Mouse (Mus musculus): ENCODE data around the gene Krtap3-1. TPM values are rescaled to one million over a fixed set of nuclear protein-coding genes. Genes with fewer than 3 reads are reported as not detected.

Gene Krtap3-1
- polyA plus RNA-seq, 1 experiment from 2014 or later, result not detected

DNA sequence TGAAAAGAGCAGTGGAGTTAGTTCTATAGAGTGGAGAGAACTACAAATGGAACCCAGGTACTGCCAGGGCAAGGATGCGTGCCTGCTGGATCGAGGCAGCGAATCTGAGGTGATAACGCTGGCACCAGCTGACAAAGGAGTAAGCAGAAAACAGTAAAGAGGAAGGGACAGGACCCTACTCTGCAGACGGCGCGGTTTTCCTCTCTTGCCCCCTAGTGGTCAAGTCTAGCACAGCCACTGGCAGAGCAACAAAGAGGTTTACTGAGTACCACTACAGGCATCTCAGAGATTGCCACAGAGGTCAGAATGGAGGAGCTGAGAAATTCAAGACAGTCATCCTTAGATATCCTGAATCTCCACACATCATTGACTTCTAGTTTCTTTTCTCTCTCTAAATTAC, 7.7 kb upstream of the Krtap3-1 start:
- peak overlapping the region; percentile 49 for H3K4me2 ChIP-seq (replicated peaks)
- no peaks in the 10 kb centered on the region for H3K27me3 ChIP-seq
- H3K36me3 ChIP-seq, result no peaks in the 10 kb centered on the region
- H3K9me3 ChIP-seq, result no peaks in the 10 kb centered on the region
- under 1% methylated on average over 7 of the region's 7 CpGs for WGBS
- 0 out of 2 replicates have a peak, but pooled peaks have one; percentile 44 for ATAC-seq (ENCODE audit: low FRiP score, low read depth)
- H3K9ac ChIP-seq, result no peak overlapping the region; the same call in 1 of the 2 replicates
- peak overlapping the region; percentile 16; the same call in 1 of the 2 replicates for H3K4me3 ChIP-seq
- H3K27ac ChIP-seq, result no peak overlapping the region
- no peaks in the 10 kb centered on the region for H3K4me1 ChIP-seq

DNA sequence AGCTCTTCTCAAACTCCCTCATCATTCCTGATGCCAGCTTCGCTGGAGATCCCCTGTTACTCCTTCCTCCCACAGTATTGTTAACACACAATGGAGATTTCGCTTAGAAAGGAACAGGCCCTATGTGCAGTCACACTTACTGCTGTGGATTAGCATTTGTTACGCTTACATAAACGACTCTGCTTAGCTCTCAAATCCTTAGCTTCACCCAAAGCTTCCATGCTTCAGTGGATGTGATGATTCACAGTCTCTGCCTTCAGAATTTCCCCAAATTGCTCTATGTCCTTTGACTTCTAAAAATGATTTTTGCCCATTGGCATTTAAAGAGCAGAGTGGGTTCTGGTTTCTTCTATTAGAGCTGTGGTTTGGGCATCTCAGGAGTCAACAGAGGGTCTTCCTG, 6.7 kb upstream of the Krtap3-1 start:
- H3K27ac ChIP-seq, result no peak overlapping the region
- 73% methylated on average over 4 of the region's 4 CpGs for WGBS

GRCm38 (mm10) chr11:99562580-99562979, 3.9 kb downstream of the Krtap3-1 start:
- H3K4me2 ChIP-seq (replicated peaks), result no peak overlapping the region
- no peaks in the 10 kb centered on the region for H3K4me1 ChIP-seq
- no peaks in the 10 kb centered on the region for H3K9me3 ChIP-seq
- no peak for ATAC-seq (ENCODE audit: low FRiP score, low read depth)
- H3K36me3 ChIP-seq, result no peaks in the 10 kb centered on the region
- no peak overlapping the region for H3K27ac ChIP-seq
- H3K9ac ChIP-seq, result no peak overlapping the region
- H3K27me3 ChIP-seq, result no peaks in the 10 kb centered on the region
- H3K4me3 ChIP-seq, result no peak overlapping the region
- 85% methylated on average over 6 of the region's 6 CpGs for WGBS

More for the DNA sequence above, 6.7 kb upstream of the Krtap3-1 start:
- ATAC-seq (ENCODE audit: low FRiP score, low read depth), result no peak
- Histone ChIP-seq H3K4me3 (no peak overlapping the region), H3K4me2 (replicated peaks) (no peak overlapping the region), H3K4me1 (no peaks in the 10 kb centered on the region), H3K9me3 (no peaks in the 10 kb centered on the region), H3K27me3 (no peaks in the 10 kb centered on the region), H3K9ac (no peak overlapping the region), H3K36me3 (no peaks in the 10 kb centered on the region)

GRCm38 (mm10) chr11:99559366-99559765, 7.1 kb downstream of the Krtap3-1 start, which contains the start of gene Gm11939:
TSS of gene Gm11939 (minus strand) at chr11:99559466.
- H3K9ac ChIP-seq, result no peak within 1 kb of the TSS
- ATAC-seq (ENCODE audit: low FRiP score, low read depth), result no peak
- no peak within 1 kb of the TSS for H3K27ac ChIP-seq
- H3K27me3 ChIP-seq, result no peaks in the 10 kb centered on the region
- WGBS, result 91% methylated on average over 9 of the region's 9 CpGs
- H3K4me3 ChIP-seq, result no peak within 1 kb of the TSS
- H3K4me2 ChIP-seq (replicated peaks), result no peak within 1 kb of the TSS
- H3K4me1 ChIP-seq, result no peaks in the 10 kb centered on the region
- H3K36me3 ChIP-seq, result no peaks in the 10 kb centered on the region
- H3K9me3 ChIP-seq, result no peaks in the 10 kb centered on the region

GRCm38 (mm10) chr11:99557976-99558745, 8.3 kb downstream of the Krtap3-1 start:
- Histone ChIP-seq H3K9me3 (no peaks in the 10 kb centered on the region), H3K27ac (no peak overlapping the region), H3K36me3 (no peaks in the 10 kb centered on the region), H3K4me3 (no peak overlapping the region), H3K4me2 (replicated peaks) (no peak overlapping the region), H3K4me1 (no peaks in the 10 kb centered on the region), H3K27me3 (no peaks in the 10 kb centered on the region), H3K9ac (no peak overlapping the region)
- WGBS, result 90% methylated on average over 3 of the region's 3 CpGs
- no peak for ATAC-seq (ENCODE audit: low FRiP score, low read depth)

DNA sequence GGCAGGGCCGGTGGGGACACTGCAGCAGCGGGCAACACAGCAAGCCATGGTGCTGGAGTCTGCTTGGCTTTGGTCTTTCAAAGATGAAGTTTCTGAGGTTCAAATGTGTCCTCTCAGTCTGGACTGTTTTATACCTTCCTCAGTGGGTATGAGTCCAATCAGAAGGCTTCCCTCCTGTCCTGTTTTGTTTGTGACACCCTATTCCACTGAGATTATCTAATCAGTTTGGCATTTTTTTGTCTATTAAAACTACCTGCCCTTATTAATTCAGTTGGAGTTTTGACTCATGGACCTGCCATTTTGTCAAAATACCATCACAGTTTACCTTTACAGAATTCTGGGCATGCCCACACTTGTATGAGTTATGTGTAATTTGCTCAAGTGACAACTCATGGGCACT, 9.7 kb downstream of the Krtap3-1 start, which contains the start of gene Krtap3-2:
TSS of gene Krtap3-2 (minus strand) at position 101 of the 400 bp plus-strand sequence.
- Histone ChIP-seq H3K9ac (no peak within 1 kb of the TSS), H3K4me2 (replicated peaks) (no peak within 1 kb of the TSS), H3K9me3 (no peaks in the 10 kb centered on the region), H3K4me1 (no peaks in the 10 kb centered on the region), H3K27ac (no peak within 1 kb of the TSS), H3K27me3 (no peaks in the 10 kb centered on the region), H3K36me3 (no peaks in the 10 kb centered on the region), H3K4me3 (no peak within 1 kb of the TSS)
- ATAC-seq (ENCODE audit: low FRiP score, low read depth), result no peak
- WGBS, result 71% methylated on average over 2 of the region's 2 CpGs

DNA sequence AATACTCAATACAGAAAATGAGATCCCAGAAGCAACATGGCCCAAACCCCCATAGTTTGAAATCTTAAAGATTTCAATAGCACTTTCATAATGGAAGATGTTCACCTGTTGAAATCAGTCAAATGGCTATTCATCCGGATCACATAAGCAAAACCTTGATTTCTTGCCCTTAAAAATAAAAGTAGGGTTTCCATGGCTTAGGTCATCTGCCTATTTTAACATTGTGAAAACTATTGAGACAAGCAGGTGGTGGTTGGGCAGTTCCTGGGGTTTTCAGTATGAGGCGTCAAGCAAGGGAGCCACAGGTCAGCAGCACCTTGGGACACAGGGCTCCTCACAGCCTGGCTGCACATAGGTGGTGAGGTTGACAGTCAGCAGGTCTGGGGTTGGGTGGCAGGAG, 10.2 kb downstream of the Krtap3-1 start:
- ATAC-seq (ENCODE audit: low FRiP score, low read depth), result no peak
- Histone ChIP-seq H3K4me1 (no peaks in the 10 kb centered on the region), H3K9ac (no peak overlapping the region), H3K27ac (no peak overlapping the region), H3K4me2 (replicated peaks) (no peak overlapping the region), H3K27me3 (no peaks in the 10 kb centered on the region), H3K36me3 (no peaks in the 10 kb centered on the region), H3K4me3 (no peak overlapping the region), H3K9me3 (no peaks in the 10 kb centered on the region)
- 89% methylated on average over 2 of the region's 2 CpGs for WGBS

- no peak within 1 kb of the TSS for H3K9ac ChIP-seq
- 33% methylated on average over 4 of the region's 4 CpGs for whole genome bisulfite sequencing
- H3K27me3 ChIP-seq, result no peaks in the 10 kb centered on the region
- no peaks in the 10 kb centered on the region for H3K36me3 ChIP-seq
- no peak within 1 kb of the TSS for H3K4me3 ChIP-seq
- no peaks in the 10 kb centered on the region for H3K9me3 ChIP-seq
- H3K4me1 ChIP-seq, result no peaks in the 10 kb centered on the region
- H3K4me2 ChIP-seq (replicated peaks), result no peak within 1 kb of the TSS
- ATAC-seq (ENCODE audit: low FRiP score, low read depth), result no peak
- H3K27ac ChIP-seq, result no peak within 1 kb of the TSS
Observed at GRCm38 (mm10) chr11:99550765-99551164, 15.7 kb downstream of the Krtap3-1 start, which contains the start of gene Krtap3-3. TSS of gene Krtap3-3 (minus strand) at chr11:99550865.

- H3K9ac ChIP-seq, result no peak overlapping the region
- H3K27me3 ChIP-seq, result no peaks in the 10 kb centered on the region
- H3K4me1 ChIP-seq, result no peaks in the 10 kb centered on the region
- no peak overlapping the region for H3K27ac ChIP-seq
- no peak for ATAC-seq (ENCODE audit: low FRiP score, low read depth)
- H3K4me2 ChIP-seq (replicated peaks), result no peak overlapping the region
- no peaks in the 10 kb centered on the region for H3K9me3 ChIP-seq
- no peaks in the 10 kb centered on the region for H3K36me3 ChIP-seq
- no peak overlapping the region for H3K4me3 ChIP-seq
Observed at GRCm38 (mm10) chr11:99547892-99548291, 18.5 kb downstream of the Krtap3-1 start.

- Histone ChIP-seq H3K4me1 (peaks cover 6% of the 10 kb centered on the region), H3K4me3 (no peak overlapping the region), H3K36me3 (no peaks in the 10 kb centered on the region), H3K27ac (no peak overlapping the region), H3K27me3 (no peaks in the 10 kb centered on the region), H3K9me3 (no peaks in the 10 kb centered on the region), H3K9ac (no peak overlapping the region; the same call in 1 of the 2 replicates), H3K4me2 (replicated peaks) (no peak overlapping the region)
- 65% methylated on average over 9 of the region's 9 CpGs for WGBS
- ATAC-seq (ENCODE audit: low FRiP score, low read depth), result 0 out of 2 replicates have a peak, but pooled peaks have one; percentile 24
Observed at GRCm38 (mm10) chr11:99539721-99540120, 26.7 kb downstream of the Krtap3-1 start.

DNA sequence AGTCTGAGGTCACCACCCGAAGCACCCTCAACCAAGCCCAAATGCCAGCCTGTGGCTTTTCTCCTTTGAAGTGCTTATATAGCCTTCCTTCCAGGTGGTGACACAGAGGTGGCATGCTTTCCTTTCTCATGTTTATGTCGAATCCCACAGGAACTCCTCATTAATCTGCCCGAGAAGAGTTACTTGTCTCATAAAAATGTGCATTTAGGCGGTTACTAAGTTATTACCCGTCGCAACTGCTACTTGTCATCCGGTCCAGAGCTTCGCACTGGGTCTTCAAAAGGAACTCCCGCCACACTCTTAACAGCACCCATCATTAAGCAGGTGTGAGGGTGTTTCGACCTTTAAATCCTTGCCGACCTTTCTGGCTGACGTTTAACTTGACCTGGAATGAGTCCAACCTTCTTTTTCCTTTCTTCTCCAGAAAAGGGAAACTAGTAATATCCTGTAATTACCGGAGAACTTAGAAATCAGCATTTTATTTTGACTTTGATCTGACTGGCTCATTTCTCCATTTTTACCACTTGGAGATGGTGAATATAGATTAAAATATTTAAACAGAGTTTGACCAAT, 45.1 kb downstream of the Krtap3-1 start, which contains the start of gene Krt39:
TSS of gene Krt39 (minus strand) at position 51 of the 573 bp plus-strand sequence.
- no peak for ATAC-seq (ENCODE audit: low FRiP score, low read depth)
- H3K36me3 ChIP-seq, result no peaks in the 10 kb centered on the region
- no peak within 1 kb of the TSS for H3K4me2 ChIP-seq (replicated peaks)
- H3K27me3 ChIP-seq, result no peaks in the 10 kb centered on the region; the same call in 1 of the 2 replicates
- no peak within 1 kb of the TSS for H3K9ac ChIP-seq
- H3K4me3 ChIP-seq, result no peak within 1 kb of the TSS
- H3K9me3 ChIP-seq, result no peaks in the 10 kb centered on the region
- 0 out of 2 replicates have a peak, but pooled peaks cover 4% of the 10 kb centered on the region for H3K4me1 ChIP-seq
- WGBS, result 25% methylated on average over 13 of the region's 13 CpGs
- no peak within 1 kb of the TSS for H3K27ac ChIP-seq
